Mouse (Mus musculus): ENCODE measurements around the gene Cabin1. TPM values are rescaled to one million over a fixed set of nuclear protein-coding genes. Genes with fewer than 3 reads are reported as not detected.
A peak's percentile ranks its signal among the peaks of the same experiment; 100 is the strongest.

Cabin1 gene
- total and polyA plus RNA-seq, 3 experiments = 27.2 to 115 (median 54.9) TPM

DNA sequence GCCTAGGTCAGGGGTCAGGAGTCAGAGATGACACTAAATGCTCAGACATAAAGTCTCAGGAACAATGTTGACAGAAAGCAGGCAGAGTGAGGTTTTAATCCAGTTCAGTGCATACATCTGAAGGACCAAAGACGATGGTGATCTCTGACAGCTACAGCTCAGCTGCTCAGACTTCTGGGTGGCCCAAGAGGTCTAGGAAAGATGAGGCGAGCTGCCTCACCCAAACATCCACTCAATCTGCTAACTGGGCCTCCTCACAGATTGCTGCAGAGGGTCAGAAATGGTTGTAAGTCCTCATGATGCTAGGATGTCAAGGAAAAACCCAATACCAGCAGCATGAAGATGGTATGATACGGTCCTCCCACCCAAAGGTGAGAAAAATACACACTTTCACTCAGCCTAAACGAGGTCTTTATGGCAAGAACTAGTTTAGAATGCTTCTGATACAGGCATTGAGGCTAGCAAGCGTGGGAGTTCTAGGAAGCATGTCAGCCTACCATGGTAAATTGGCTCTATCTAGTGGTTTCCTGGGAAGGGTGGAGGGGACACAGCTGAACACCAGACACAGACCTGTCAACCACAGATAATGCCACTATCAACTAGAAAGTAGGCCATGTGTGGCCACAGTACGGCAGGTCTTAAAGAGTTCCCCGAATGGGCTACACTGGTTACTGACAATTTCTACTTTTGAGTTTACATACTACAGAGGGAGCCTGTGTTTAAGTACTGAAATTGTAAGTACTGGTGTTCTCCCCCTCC lies 67.4 kb downstream of the Cabin1 start:
- H3K4me1 ChIP-seq (ENCODE audit: control insufficient read depth in 1 of 2, insufficient read depth in 2 of 2, low read length in 2 of 2) = peaks cover 12 to 28% of the 10 kb centered on the region in 2 experiments
- no peaks in the 10 kb centered on the region for H3K27me3 ChIP-seq (ENCODE audit: control insufficient read depth in 1 of 2, insufficient read depth in 2 of 2, low read length in 2 of 2)
- H3K9me3 ChIP-seq (replicated peaks; ENCODE audit: insufficient read depth, low read length) = no peaks in the 10 kb centered on the region
- H3K27ac ChIP-seq (ENCODE audit: control insufficient read depth, low read depth, low read length) = peak overlapping the region; percentile 86
- TF ChIP-seq ZKSCAN1 (IDR thresholded peaks at IDR 0.05; ENCODE audit: low read depth, low read length) (no peak), MYC (IDR thresholded peaks at IDR 0.05; ENCODE audit: low read depth, low read length) (peak; percentile 90), POLR2AphosphoS2 (IDR thresholded peaks at IDR 0.05; ENCODE audit: low read length) (0 out of 2 replicates have a peak, but pooled peaks have one; percentile 31), TCF12 (IDR thresholded peaks at IDR 0.05; ENCODE audit: low read depth, low read length) (peak; percentile 97), USF2 (IDR thresholded peaks at IDR 0.05; ENCODE audit: borderline replicate concordance in 1 of 2, insufficient read depth in 1 of 2, low read depth in 1 of 2, low read length in 2 of 2) (no peak), NRF1 (IDR thresholded peaks at IDR 0.05; ENCODE audit: insufficient read depth, low read depth, low read length, poor library complexity, severe bottlenecking) (no peak), RCOR1 (IDR thresholded peaks at IDR 0.05; ENCODE audit: low read depth, low read length) (peak; percentile 94), EP300 (IDR thresholded peaks at IDR 0.05; ENCODE audit: low read depth in 1 of 2, low read length in 2 of 2) (peak; percentile 96 to 97), TBP (IDR thresholded peaks at IDR 0.05; ENCODE audit: low read depth, low read length) (peak; percentile 33; the same call in 1 of the 2 replicates), ZMIZ1 (IDR thresholded peaks at IDR 0.05; ENCODE audit: low read depth, low read length) (no peak), POLR2A (IDR thresholded peaks at IDR 0.05; ENCODE audit: control insufficient read depth in 1 of 2, insufficient read depth in 1 of 2, low read depth in 1 of 2, low read length in 2 of 2, poor library complexity in 1 of 2) (no peak), BHLHE40 (IDR thresholded peaks at IDR 0.05; ENCODE audit: borderline replicate concordance, low read depth, low read length) (peak; percentile 85), JUND (IDR thresholded peaks at IDR 0.05; ENCODE audit: low read depth, low read length) (no peak; the same call in 1 of the 2 replicates), HCFC1 (IDR thresholded peaks at IDR 0.05; ENCODE audit: low read depth, low read length) (0 out of 2 replicates have a peak, but pooled peaks have one; percentile 36), SIN3A (IDR thresholded peaks at IDR 0.05; ENCODE audit: low read length) (peak; percentile 98), MXI1 (IDR thresholded peaks at IDR 0.05; ENCODE audit: low read depth, low read length) (peak; percentile 95), MEF2A (IDR thresholded peaks at IDR 0.05; ENCODE audit: extremely low read depth, insufficient replicate concordance, low read depth, low read length, poor library complexity, severe bottlenecking) (no peak), MAFK (IDR thresholded peaks at IDR 0.05; ENCODE audit: borderline replicate concordance, low read depth, low read length) (peak; percentile 78; the same call in 1 of the 2 replicates), RAD21 (IDR thresholded peaks at IDR 0.05; ENCODE audit: low read depth, low read length) (no peak), MAX (IDR thresholded peaks at IDR 0.05; ENCODE audit: low read length) (peak; percentile 88), TAL1 (IDR thresholded peaks at IDR 0.05; ENCODE audit: low read length) (peak; percentile 97), GATA1 (IDR thresholded peaks at IDR 0.05; ENCODE audit: low read depth, low read length) (peak; percentile 95), ETS1 (IDR thresholded peaks at IDR 0.05; ENCODE audit: low read depth, low read length) (peak; percentile 99), MAZ (IDR thresholded peaks at IDR 0.05; ENCODE audit: low read depth, low read length) (0 out of 2 replicates have a peak, but pooled peaks have one; percentile 47), UBTF (IDR thresholded peaks at IDR 0.05; ENCODE audit: borderline replicate concordance, insufficient read depth, low read depth, low read length) (no peak), SMC3 (IDR thresholded peaks at IDR 0.05; ENCODE audit: low read depth, low read length) (no peak), E2F4 (IDR thresholded peaks at IDR 0.05; ENCODE audit: borderline replicate concordance, low read depth, low read length) (no peak), CHD2 (IDR thresholded peaks at IDR 0.05; ENCODE audit: low read length) (no peak), MYB (IDR thresholded peaks at IDR 0.05; ENCODE audit: low read depth, low read length) (0 out of 2 replicates have a peak, but pooled peaks have one; percentile 36)
- H3K9ac ChIP-seq (ENCODE audit: control insufficient read depth, low read depth, low read length, poor library complexity, severe bottlenecking) = peak overlapping the region; percentile 24; the same call in 1 of the 2 replicates
- peaks cover 7 to 25% of the 10 kb centered on the region in 2 experiments for H3K36me3 ChIP-seq (ENCODE audit: control insufficient read depth in 1 of 2, insufficient read depth in 2 of 2, low read length in 2 of 2)
- no peaks in the 10 kb centered on the region for H3K79me2 ChIP-seq (ENCODE audit: control insufficient read depth, insufficient read depth, low read length, poor library complexity)
- H3K4me3 ChIP-seq (ENCODE audit: control insufficient read depth in 1 of 2, insufficient read depth in 1 of 2, low read depth in 2 of 2, low read length in 2 of 2) = no peak overlapping the region
- DNase-seq (ENCODE audit: low read depth, low spot score) = peak; percentile 89
